Mouse (Mus musculus): ENCODE measurements around the gene Smc1b.

Smc1b gene

DNA sequence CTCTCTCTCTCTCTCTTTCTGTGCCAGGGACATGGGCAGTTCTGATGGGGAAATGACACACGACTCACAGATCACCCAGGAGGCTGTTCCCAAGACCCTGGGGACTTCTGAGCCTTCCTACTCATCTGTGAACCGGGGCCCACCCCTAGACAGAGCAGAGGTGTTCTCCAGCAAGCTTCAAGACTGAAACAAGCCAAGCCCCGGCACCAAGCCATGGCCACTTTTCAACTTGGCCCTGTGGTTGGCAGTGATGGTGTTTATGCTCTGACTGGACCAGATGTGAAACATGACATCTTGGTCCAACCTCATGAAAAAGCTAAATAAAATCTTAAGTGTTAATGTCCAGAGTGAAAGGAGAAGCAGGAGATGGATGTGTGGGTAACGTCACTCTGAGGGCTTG, 109.6 kb downstream of the Smc1b start:
- no peak for DNase-seq (ENCODE audit: low spot score in 2 of 2)

DNA sequence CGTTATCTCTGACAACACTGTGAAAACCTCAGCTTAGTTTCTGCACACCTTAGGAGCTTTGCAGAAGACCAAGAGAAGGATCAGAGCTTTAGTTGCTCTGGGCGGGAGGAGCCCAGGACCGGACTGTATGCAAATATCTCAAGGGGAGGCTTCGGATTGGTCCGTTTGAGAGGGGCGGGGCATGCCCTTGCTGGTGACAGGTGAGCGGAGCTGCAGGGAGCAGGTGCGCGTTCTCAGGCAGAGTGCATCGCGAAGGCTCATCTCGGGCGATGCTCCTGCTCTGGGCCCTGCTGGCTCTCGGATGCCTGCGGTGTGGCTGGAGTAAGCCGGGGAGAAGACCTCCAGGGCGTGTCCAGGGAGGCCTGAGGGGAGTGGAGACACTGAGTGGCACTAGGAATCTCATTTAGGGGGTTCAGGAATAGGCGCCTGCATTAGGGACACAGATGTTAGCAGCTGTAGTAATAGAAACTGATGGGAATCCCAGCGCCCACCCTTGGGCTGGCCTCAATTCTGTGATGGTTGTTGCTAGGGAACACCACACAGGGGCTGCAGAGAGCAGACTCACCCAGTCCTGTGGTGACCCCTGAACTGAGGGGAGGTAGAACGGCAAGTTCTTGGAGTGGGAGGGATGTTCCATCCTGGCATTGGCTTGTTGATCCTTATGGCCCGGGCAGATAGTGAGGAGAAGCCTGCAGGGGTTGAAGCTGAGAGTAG, 114.7 kb downstream of the Smc1b start, which contains the start of gene Upk3a:
Gene Upk3a (plus strand): TSS at position 191 of the 714 bp plus-strand sequence.
- peak in 1 of 2 experiments; percentile 29 for DNase-seq (ENCODE audit: low spot score in 2 of 2)

DNA sequence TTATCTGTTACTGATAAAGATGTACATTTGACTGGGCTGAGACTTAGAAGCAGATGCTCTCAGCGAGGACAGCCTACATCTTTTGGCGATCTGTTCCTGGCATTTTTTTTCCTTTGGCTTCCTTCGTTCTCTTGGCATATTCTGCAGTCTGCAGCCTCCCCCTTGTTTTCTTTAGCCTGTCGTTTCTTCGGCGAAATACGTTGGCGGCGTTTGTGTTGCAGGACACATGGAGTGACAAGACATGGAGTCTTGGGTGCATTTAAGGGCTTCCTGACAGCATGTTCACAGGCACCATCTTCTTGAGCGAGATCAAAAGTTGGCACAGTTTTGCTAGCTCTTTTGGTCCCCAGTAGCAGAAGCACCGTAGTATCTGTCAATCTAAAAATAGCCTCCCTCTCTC, 116.0 kb downstream of the Smc1b start:
- no peak for DNase-seq (ENCODE audit: low spot score in 2 of 2)

All from spleen, postnatal 36 days (tissue).